Mouse (Mus musculus) thymus, postnatal 4 days (tissue): ENCODE measurements around the gene Tsc22d2.
A peak's percentile ranks its signal among the peaks of the same experiment; 100 is the strongest.

ENCODE experiments used
- DNase-seq: peaks from one replicate; pipeline ENCODE4 v3.0.0; 2021

The Tsc22d2 gene

DNA sequence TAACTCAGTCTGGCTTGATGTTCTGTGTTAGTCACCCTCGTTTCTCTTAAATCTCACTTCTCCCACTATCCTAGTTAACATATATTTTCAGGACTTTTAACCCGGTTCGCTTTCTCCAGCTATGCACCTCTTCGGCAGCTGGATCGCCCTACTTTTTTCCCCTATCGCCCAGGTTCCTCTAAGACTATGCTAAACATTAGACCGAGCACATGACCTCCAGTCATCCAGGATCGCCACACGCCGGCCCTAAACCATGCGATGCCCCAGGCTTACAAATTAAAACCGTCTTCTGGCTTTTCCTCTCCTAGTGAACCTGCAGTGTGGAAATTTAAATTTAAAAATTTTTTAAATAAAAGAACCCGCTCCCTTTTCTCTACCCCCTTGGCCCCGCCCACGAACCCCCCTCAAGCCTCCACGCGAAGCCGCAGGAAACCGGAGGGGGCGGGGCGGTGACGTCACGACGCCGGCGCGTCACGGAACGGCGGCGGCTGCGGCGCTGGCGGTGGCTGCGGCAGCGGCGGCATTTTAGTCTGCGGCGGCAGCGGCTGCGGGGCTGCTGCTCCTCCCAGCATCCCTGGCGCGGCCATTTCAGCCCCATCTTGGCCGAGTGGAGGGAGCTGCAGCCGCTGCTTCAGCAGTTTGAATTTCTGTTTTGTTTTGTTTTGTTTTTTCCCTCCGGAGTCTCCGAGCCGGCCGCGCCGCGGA is at the start of gene Tsc22d2:
Tsc22d2 (plus strand) TSS at position 482 of the 705 bp plus-strand sequence.
- peak; percentile 100 for DNase-seq

DNA sequence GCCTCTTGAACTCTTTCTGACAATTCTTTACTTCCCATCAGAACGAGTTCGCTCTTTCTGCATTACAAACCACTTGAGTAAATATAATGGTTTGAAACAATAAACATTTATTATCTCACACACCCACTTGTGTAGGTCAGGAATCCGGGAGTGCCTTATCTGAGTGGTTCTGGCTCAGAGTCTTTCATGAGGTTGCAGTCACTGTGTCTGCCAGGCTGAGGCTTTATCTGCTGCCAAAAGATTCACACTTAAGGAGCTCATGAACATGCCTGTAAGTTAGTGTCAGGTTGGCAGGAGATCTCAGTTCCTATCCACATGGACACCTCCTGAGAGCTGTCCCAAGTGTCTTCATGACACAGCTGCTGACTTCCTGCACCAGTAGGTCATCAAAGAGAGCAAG is 47.8 kb upstream of the Tsc22d2 start:
- DNase-seq = no peak

DNA sequence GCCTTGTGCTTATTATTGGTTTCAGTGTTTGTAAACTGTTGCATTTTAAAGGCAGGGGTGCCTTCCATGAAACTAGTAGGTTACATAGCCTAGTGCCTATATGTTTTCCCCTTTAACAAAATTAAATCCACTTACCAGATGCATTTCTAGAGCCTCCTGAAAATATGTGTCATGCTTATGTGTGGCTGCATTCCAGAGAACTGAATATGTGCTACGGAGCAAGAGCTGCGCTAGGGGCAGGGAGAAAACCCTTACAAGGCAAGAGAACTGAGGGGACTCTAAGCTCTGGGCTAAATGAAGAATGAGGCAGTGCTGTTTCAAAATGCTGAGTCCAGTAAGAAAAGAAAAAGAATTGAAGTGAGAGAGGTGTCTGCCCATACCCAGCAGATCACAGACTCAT is 43.7 kb upstream of the Tsc22d2 start:
- no peak for DNase-seq

DNA sequence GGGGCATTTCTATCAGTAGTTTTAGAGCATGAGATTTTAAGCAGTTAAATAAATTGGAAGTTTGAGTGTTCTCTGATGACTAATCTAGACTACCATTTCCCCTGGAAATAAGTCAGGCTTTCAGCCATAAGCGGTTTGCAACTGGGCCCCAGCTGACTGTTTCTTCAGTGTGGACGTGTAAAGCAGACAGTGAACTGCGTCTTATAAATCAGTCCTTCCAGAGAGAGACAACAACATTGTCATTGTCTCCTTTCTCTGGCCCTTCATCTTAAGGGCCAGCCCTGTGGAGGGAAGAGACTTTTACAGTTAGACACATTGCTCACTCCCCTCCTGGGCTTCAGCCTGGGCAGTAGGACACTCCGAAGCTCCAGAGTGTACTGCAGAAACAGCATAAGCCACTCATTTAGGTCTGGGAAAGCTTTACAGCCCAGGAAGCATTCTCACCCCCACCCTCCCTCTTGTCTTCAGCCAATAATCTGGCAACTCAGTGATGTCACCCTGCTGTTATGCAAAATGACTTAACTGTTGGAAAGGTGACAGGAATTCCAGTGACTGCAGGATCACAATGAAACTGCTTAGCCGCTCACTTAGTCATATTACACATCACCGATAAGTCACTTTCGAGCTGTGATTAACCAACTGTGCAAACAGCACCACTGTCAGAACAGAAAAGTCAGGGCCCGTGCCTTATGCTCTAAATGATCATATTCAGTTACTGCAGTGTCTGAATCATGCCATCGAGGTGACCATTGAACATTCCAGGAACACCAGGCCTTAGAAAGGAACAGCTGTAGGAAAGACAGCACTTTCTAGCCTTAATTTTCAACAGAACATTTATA is 42.2 kb upstream of the Tsc22d2 start:
- DNase-seq = no peak

DNA sequence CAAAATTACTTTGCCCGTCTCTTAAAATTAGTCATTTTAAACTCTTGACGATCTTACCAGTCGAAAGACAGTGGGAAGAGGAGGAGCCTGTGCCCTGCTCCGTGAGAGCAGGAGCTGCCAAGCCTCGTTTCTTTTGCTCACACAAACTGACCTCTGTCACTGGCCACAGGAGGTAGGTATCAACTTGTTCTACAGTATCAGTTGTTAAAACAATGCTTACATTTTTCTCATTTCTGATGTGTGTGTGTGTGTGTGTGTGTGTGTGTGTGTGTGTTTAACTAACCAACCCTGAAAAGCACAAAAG is 41.7 kb upstream of the Tsc22d2 start:
- DNase-seq = no peak

DNA sequence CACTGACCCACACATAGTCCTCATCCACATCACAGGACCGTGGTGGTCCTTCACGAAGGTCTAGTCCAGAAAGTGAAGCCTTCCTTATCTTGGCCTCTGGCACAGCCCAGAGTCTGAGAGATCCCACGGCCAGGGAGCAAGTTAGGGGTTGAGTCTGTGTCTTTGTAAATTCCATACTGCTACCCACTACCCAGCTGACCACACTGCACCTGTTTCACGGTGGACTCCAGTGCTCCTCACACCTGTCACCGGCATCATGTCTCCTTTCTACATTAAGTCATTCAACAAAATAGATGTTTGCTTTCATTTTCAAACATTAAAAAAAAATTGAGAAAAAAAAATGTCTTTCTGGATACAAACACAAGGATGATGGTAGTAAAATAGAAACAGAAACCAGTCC is 40.2 kb upstream of the Tsc22d2 start:
- no peak for DNase-seq

DNA sequence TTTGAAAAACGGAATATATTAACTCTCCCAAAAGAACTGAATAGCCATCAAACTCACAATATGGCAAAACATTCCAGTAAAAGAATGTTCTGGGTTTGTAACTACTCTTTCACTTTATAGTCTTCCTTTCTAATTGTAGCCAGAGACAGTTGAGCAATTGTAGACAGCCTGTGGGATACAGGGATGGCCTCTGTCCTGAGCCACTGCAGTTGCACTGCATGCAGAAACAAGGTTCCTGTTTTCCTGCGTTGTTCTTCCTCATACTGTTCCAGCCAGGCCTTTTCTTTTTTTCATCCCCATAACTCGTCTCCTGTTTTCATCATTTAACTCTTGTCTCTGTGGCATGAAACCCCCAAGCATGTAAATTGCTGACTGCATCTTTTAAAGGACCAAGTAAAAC is 37.8 kb upstream of the Tsc22d2 start:
- no peak for DNase-seq

DNA sequence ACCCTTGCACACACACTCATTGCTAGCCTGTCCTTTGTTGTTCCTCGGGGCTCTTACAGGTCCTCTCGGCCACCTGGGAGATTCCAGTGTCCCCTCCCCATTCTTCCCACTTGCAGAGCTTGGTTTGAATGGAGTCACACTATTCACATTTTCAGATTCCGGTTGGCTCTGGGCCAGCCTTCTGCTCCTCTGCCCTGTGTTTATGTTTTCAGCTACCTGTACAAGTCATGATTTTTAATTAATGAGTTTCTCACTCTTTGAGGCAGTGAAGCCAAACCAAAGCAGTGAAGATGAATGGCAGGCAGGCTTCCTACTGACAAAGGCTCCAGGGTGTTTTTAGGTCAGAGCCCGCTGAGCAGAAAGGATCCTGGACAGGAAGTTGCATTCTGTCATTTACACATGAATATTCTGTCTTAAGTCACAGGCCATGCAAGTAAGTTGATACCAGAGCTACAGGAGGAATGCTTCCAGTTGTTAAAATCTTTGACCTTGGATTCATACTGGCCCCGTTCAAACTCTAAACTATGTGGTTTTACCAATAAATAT is 36.9 kb upstream of the Tsc22d2 start:
- no peak for DNase-seq

DNA sequence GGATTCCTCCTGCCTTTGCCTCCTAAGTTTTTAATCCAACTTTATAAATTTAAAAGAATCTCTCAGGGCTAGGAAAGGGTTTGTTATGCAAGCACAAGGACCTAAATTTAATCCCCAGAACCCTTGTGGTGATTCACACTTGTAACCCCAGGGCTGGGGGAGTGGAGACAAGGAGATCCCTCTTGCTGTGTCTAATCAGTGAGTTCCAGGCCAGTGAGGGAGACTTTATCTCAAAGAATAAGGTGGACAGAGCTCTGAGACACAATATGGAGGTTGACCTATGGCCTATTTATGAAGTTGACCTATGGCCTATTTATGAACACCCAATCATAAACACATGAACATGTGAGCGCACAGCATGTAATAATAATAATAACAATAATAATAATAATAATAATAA is 31.8 kb upstream of the Tsc22d2 start:
- DNase-seq = no peak

DNA sequence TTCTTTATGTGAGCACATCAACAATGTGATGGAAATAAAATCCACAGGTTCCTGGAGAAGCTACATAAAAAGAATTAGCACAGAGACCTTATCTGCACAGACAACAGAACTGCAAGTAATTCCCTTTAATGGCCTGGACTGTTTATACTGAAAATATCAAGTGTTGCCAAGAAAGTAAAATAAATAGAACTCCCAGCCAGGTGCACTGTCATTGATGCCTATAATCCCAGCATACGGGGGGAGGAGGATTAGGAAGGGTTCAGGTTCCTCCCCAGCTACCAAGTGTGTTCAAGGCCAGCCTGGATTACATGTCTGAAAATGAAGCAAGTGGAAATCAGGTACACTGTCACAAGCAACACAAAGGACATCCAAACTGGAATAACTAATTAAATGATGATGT is 29.5 kb upstream of the Tsc22d2 start:
- DNase-seq = no peak

DNA sequence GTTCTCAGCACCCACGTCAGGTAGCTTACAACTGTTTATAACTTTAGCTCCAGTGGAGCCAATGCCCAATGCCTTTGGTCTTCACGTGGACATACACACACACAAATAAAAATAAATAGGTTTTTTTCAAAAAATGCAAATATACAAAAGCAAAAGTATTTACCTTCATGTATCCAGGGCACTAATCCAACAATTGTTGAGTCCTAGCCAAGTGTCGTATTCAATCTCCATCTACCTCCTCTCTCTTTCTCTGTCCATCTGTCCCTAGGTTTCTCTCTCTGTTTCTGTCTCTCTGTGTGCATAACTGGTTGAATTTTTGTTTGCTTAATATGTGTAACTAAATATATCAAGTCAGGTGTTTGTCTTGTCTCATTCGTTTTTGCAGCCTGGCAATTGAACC is 25.8 kb upstream of the Tsc22d2 start:
- DNase-seq = no peak

DNA sequence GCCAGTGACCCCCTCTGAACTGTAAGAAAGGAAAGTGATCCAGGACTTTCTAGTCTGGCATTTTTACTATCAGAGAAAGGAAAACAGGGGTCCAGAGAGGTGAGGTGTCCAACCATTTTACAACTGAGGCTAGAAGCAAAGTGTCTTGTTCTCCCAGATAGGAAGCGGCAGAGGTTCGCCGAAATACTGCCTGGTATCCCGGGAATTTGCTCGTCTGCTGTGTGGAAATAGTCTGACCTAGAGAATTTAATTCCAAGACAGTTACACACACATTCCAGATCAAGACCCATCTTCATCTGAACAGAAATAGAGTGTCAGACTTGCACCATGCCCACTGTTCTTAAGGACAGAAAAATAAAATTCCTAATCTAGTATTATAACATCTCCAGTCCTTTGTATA is 16.0 kb upstream of the Tsc22d2 start:
- no peak for DNase-seq

DNA sequence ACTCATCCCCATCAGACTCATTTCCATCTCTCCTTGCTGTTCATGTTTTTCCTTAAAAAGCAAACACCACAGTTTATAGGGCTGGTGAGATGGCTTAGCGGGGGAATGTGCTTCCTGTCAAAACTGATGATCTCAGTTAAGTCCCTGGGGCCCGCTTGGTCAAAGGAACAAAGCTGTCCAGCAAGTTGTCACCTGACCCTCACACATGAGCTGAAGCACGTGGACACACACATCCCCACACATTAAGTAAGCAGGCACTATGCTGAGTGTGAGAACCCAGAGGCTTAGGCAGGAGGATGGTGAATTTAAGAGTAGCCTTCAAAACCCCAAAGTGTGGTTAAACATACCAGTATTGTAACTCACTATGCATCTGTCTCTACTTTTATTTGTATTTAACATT is 14.6 kb upstream of the Tsc22d2 start:
- no peak for DNase-seq

DNA sequence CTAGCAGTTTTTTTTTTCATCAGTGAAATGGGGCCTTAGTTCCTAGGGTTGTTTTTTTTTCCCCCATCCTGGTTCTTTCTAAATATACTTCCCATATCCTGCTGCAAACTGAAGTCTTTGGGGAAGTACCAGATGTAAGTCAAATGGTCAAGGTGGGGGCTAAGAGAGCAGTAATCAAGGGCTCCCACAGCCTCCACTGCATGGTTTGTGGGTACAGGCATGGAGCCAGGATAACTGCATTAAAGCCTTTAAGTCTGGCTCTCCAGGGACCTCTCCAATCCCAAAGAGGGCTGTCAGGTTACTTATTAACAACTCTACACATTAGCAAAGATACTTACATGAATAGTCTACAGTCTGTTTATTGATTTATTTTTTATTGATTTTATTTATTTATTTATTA is 2.8 kb upstream of the Tsc22d2 start:
- DNase-seq = no peak

DNA sequence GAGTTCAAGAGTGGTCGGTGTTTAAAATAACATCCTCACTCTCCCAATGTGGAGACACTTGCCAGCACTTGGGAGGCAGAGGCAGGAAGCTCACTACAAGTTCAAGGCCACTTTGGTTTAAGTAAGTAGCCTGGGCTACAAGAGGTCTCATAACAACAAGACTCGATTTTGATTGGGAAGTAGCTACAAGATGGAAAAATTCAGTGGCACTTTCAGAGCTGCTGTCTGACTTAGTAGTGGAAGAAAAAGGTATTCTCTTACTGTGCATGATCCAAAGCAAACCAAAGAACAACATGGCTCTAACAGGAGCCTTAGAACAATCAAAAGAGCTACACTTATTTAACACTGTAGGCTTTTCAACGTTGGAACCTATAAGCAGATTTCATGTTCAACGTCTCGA is 844 bp upstream of the Tsc22d2 start:
- DNase-seq = no peak

DNA sequence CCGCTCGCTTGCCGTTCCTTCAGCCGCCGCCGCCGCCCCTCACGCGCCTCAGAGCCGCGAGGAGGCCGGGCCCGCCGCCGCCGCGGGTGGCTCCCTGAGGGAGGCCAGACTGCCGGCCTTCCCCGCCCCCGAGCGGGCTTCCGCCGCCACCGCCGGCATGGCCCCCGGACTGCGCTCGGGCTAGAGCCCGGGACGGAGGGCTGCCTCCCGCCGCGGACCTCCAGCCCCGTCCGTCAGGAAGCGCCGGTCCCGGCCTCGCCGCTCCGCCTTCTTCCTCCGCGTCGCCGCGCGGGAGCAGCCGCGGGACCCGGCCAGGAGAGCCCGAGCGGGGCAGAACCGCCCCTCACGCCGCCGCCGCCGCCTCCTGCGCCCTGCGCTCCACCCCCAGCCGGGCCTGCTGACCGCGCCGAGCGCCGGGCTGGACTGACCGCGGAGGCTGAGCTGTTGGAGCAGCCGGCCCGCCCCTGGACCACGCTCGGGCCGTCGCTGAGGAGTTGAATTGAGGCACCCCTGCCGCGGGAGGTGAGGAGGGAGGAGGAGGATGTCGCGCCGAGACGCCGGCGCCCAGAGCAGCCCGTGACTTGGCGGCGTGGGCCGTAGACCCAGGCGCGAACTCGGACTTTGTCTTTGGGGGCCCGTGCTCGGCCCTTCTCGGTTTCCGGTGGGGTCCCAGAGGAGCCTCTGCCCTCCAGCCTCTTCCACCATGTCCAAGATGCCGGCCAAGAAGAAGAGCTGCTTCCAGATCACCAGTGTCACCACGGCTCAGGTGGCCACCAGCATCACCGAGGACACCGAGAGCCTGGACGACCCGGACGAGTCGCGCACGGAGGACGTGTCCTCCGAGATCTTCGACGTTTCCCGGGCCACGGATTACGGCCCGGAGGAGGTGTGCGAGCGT is 720 bp downstream of the Tsc22d2 start:
- peak; percentile 72 for DNase-seq

DNA sequence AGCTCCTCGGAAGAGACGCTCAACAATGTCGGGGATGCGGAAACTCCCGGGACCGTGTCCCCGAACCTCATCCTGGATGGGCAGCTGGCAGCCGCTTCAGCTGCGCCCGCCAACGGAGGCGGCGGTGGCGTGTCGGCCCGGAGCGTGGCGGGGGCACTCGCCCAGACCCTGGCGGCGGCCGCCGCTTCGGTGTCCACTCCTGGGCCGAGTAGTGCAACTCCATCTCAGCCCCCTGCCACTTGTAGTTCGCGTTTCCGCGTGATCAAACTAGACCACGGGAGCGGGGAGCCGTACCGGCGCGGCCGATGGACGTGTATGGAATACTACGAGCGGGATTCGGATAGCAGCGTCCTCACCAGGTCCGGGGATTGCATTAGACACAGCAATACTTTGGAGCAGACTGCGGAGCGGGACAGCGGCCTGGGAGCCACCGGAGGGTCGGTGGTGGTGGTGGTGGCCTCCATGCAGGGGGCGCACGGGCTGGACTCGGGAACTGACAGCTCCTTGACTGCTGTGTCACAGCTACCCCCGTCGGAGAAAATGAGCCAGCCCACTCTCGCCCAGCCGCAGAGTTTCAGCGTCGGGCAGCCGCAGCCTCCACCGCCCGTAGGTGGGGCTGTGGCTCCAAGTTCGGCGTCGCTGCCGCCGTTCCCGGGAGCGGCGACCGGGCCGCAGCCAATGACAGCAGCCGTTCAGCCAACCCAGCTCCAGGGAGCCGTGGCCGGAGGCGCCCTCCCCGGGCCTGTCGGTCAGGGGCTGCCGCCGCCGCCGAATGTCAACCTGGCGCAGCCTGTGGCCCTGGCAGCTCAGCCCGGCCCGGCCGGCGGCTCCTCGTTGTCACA is 1.6 kb downstream of the Tsc22d2 start:
- DNase-seq = peak; percentile 84

DNA sequence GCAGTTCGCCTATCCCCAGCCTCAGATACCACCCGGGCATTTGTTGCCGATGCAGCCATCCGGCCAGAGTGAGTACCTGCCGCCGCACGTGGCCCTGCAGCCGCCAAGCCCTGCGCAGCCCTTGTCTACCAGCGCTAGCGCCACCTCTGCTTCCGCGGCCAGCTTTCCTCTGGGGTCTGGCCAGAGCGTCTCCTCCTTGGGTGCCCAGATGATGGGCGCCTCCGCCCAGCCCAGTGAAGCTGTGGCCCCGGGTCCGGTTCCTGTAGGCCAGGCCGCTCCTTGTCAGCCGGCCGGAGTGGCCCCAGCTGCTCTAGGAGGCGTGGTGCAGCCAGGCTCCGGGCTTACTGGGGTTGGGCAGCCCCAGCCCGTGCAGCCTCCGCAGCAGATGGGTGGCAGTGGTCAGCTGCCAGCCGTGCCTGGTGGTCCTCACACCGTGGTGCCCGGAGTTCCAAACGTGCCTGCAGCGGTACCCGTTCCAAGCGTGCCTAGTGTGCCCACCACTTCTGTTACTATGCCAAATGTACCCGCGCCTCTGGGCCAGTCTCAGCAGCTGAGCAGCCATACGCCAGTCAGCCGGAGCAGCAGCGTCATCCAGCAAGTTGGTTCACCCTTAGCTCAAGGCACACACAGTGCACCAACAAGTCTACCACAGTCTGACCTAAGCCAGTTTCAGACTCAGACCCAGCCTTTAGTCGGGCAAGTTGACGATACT is 2.4 kb downstream of the Tsc22d2 start:
- peak; percentile 68 for DNase-seq

DNA sequence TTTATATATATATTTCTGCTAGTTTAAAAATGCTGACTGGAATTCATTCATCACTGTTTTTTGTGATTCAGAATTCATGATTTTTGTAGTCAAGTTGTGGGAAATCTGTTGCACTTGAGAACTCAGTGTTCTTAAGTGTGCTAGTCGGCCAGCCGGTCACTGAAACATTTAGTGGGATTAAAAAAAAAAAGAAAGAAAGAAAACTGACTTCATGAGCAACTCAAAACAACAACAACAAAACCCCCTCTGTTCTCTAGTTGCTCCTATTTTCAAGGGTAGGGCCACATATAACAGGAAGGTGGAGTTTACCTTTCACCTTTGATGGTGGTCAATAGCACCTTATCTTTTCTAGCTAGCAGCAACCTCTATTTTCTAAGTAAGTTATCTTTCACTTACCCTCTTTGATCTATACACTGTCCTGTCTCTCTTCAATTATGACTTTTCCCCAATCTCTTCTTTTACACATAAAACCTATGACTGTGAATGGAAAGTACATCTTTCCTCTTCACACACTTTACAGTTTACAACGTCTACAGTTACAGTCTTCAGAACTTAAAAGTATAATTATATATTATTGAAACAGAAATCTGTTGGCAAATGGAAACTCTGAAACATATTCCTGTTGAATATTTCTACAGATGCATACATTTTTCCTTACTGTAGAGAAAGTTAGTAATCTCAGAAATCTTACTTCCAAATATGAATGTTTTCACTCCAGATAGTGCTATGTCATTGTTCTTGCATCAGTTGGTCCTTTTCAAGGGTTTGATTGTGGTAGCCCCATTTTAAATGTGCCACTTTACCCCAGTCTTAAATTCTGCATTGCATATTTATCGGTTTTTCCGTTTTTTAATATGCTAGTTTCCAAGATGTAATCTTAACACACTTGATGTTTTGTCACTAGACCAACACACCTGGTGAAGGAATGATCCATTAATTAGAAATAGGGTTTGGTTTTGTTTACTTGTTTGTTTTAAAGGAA is 4.5 kb downstream of the Tsc22d2 start:
- no peak for DNase-seq

DNA sequence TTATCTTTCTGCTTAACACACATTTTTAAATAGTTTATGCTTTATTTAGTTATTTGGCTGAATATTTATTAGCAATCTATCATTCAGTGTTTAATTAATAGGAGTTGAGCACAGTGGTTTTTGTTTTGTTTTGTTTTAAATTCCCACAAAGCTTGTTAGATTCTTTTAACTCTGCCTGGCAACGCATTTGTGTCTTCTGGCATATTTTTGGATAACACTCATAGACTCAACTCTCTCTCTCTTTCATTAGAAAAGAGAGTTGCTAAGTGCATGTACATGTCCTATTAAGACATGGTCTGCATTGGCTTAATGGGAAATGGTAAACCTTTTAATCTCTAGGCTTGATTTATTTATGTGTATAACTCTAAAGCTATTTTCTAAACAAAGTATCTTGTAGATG is 14.3 kb downstream of the Tsc22d2 start:
- DNase-seq = no peak

DNA sequence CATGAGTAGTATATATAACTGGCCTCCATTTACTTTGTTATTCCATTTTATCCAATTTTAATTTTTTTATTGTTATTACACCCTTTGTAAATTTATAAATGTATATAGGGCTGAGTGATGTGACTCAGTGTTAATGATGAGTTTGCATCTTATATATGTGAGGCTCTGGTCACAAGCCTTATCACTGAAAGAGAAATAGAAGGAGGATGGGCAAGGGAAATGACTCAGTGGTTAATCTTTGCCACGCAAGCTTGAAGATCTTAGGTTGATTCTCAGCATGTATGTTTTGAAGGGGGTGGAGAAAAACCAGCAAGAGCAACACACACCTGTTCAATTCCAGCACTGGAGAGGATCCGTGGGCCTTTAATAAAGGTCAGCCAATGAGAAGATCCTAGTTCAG is 19.9 kb downstream of the Tsc22d2 start:
- DNase-seq = no peak
